In the genomic region with DNA sequence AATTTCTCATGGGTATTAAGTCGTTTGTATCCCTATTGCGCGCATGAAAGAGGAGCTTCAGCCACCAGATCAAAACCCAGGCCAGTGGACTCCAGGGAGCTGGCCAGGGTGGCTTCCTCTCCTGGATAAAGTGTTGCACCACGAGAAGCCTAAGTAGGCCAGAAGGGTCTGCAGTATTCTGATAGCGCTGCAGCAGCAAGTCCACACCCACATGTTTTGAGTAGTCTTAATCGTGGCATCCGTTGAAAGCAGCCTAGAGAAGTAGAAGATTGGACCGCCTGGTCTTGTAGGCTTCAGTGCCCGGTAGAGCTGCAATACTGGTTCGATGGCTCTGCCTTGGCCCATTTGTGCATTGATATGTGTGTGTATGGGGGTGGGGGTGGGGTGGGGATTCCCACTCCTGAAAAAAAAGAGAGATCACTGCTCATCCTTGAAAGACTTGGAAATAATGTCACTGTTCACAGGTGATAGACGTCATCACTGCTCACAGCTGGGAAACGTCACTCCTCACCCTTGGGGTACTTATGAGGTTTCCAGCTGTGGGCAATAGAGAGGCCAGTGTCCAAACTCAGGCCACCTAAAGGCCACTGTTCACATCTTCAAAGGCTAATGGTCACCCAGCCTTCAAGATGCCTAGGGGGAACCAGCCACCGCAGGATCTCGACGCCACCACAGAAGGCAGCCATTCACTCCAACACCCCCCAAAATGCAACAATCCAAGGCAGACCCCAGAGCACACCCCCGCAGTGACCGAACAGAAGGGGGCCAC, we compare ENCODE assay signal across 8 mouse cellular contexts. TPM values are rescaled to one million over a fixed set of nuclear protein-coding genes. Genes with fewer than 3 reads are reported as not detected.
DNase-seq lines count a peak whose midpoint lies in the region; ATAC-seq and TF ChIP-seq lines count a peak whose summit lies in the region.

Dnaja4 (plus strand) TSS at position 556 of the 769 bp plus-strand sequence.

- no peak for TF ChIP-seq RAD21 in MEL (IDR thresholded peaks at IDR 0.05; ENCODE audit: low read depth, low read length)

- no peaks in the 10 kb centered on the region for H3K27me3 ChIP-seq in cerebellum, adult 2 months (ENCODE audit: control insufficient read depth, insufficient read depth, low read length)
- no peaks in the 10 kb centered on the region for H3K27me3 ChIP-seq in MEL (ENCODE audit: control insufficient read depth in 1 of 2, insufficient read depth in 2 of 2, low read length in 2 of 2)
- H3K27me3 ChIP-seq in forebrain, embryonic 14.5 days (replicated peaks; ENCODE audit: control insufficient read depth, insufficient read depth, low read length): peaks cover 21% of the 10 kb centered on the region
- H3K27me3 ChIP-seq in hindbrain, embryonic 11.5 days (ENCODE audit: control insufficient read depth, insufficient read depth, low read length): peaks cover 27% of the 10 kb centered on the region
- peaks cover 42% of the 10 kb centered on the region for H3K27me3 ChIP-seq in liver, embryonic 13.5 days
- H3K27me3 ChIP-seq in stomach, embryonic 14.5 days (ENCODE audit: control insufficient read depth, insufficient read depth, low read length): no peaks in the 10 kb centered on the region; the same call in 1 of the 2 replicates

- no peak for ATAC-seq in forebrain, embryonic 14.5 days
- ATAC-seq in hindbrain, embryonic 11.5 days (ENCODE audit: low FRiP score): peak; percentile 40
- ATAC-seq in liver, embryonic 13.5 days (ENCODE audit: low read depth): peak; percentile 94
- ATAC-seq in stomach, embryonic 14.5 days (ENCODE audit: insufficient number of reproducible peaks, insufficient read depth, low FRiP score, low read depth): peak; percentile 42; the same call in 1 of the 2 replicates

- H3K4me1 ChIP-seq in cerebellum, adult 2 months (ENCODE audit: control insufficient read depth, insufficient read depth, low read length): peaks cover 3% of the 10 kb centered on the region; the same call in 1 of the 2 replicates
- H3K4me1 ChIP-seq in MEL (ENCODE audit: control insufficient read depth in 1 of 2, insufficient read depth in 2 of 2, low read length in 2 of 2): peaks cover 23 to 41% of the 10 kb centered on the region in 2 experiments
- H3K4me1 ChIP-seq in forebrain, embryonic 14.5 days (ENCODE audit: control insufficient read depth, insufficient read depth, low read length): no peaks in the 10 kb centered on the region; the same call in 1 of the 2 replicates
- no peaks in the 10 kb centered on the region for H3K4me1 ChIP-seq in hindbrain, embryonic 11.5 days (replicated peaks; ENCODE audit: control insufficient read depth, insufficient read depth, low read length)
- H3K4me1 ChIP-seq in liver, embryonic 13.5 days (replicated peaks): peaks cover 76% of the 10 kb centered on the region
- peaks cover 5% of the 10 kb centered on the region; the same call in 1 of the 2 replicates for H3K4me1 ChIP-seq in stomach, embryonic 14.5 days (ENCODE audit: control insufficient read depth, insufficient read depth, low read length)

- H3K36me3 ChIP-seq in MEL (ENCODE audit: control insufficient read depth in 1 of 2, insufficient read depth in 2 of 2, low read length in 2 of 2): peaks cover 0 to 37% of the 10 kb centered on the region in 2 experiments; a peak in 2 of 4 replicates
- no peaks in the 10 kb centered on the region for H3K36me3 ChIP-seq in forebrain, embryonic 14.5 days (ENCODE audit: control insufficient read depth, insufficient read depth, low read length)
- no peaks in the 10 kb centered on the region for H3K36me3 ChIP-seq in hindbrain, embryonic 11.5 days (ENCODE audit: control insufficient read depth, insufficient read depth, low read length)
- no peaks in the 10 kb centered on the region for H3K36me3 ChIP-seq in liver, embryonic 13.5 days
- no peaks in the 10 kb centered on the region for H3K36me3 ChIP-seq in stomach, embryonic 14.5 days (ENCODE audit: control insufficient read depth, insufficient read depth, low read length)

- peak within 1 kb of the TSS; percentile 68 for H3K27ac ChIP-seq in cerebellum, adult 2 months (ENCODE audit: insufficient read depth, low read length)
- H3K27ac ChIP-seq in MEL (ENCODE audit: control insufficient read depth, low read depth, low read length): peak within 1 kb of the TSS; percentile 25
- no peak within 1 kb of the TSS for H3K27ac ChIP-seq in forebrain, embryonic 14.5 days (ENCODE audit: low read depth, low read length)
- no peak within 1 kb of the TSS for H3K27ac ChIP-seq in hindbrain, embryonic 11.5 days (ENCODE audit: low read depth, low read length)
- H3K27ac ChIP-seq in liver, embryonic 13.5 days: peak within 1 kb of the TSS; percentile 98
- no peak within 1 kb of the TSS for H3K27ac ChIP-seq in stomach, embryonic 14.5 days (ENCODE audit: low read length)

- 73% methylated on average over 17 of the region's 17 CpGs for WGBS in cerebellum, adult 2 months
- 74% methylated on average over 17 of the region's 17 CpGs for WGBS in forebrain, embryonic 14.5 days
- 68% methylated on average over 17 of the region's 17 CpGs for WGBS in hindbrain, embryonic 11.5 days
- WGBS in liver, embryonic 13.5 days (ENCODE audit: insufficient replicate concordance): 29% methylated on average over 17 of the region's 17 CpGs
- WGBS in stomach, embryonic 14.5 days: 64% methylated on average over 17 of the region's 17 CpGs

- H3K9ac ChIP-seq in MEL (ENCODE audit: control insufficient read depth, low read depth, low read length, poor library complexity, severe bottlenecking): peak within 1 kb of the TSS; percentile 95
- peak within 1 kb of the TSS; percentile 79 for H3K9ac ChIP-seq in forebrain, embryonic 14.5 days (ENCODE audit: low read length)
- peak within 1 kb of the TSS; percentile 69 for H3K9ac ChIP-seq in hindbrain, embryonic 11.5 days (ENCODE audit: low read depth, low read length)
- H3K9ac ChIP-seq in liver, embryonic 13.5 days: peak within 1 kb of the TSS; percentile 98
- H3K9ac ChIP-seq in stomach, embryonic 14.5 days (replicated peaks; ENCODE audit: low read depth, low read length): peak within 1 kb of the TSS; percentile 65

- DNase-seq in cerebellum, adult 2 months: no peak
- DNase-seq in cerebellum, postnatal 25 days: no peak
- DNase-seq in MEL (ENCODE audit: low read depth, low spot score): peak; percentile 88
- no peak for DNase-seq in forebrain, embryonic 14.5 days (ENCODE audit: low spot score)
- peak; percentile 22 for DNase-seq in hindbrain, embryonic 11.5 days (ENCODE audit: low spot score)
- peak; percentile 79 for DNase-seq in liver, embryonic 13.5 days
- no peak for DNase-seq in cerebellum, adult 18-20 months

- peak; percentile 67 to 84 for TF ChIP-seq EP300 in MEL (IDR thresholded peaks at IDR 0.05; ENCODE audit: low read depth in 1 of 2, low read length in 2 of 2)

- no peaks in the 10 kb centered on the region for H3K9me3 ChIP-seq in MEL (replicated peaks; ENCODE audit: insufficient read depth, low read length)
- no peaks in the 10 kb centered on the region for H3K9me3 ChIP-seq in forebrain, embryonic 14.5 days (replicated peaks; ENCODE audit: control insufficient read depth, low read length)
- H3K9me3 ChIP-seq in hindbrain, embryonic 11.5 days (ENCODE audit: control insufficient read depth, low read length): no peaks in the 10 kb centered on the region
- H3K9me3 ChIP-seq in liver, embryonic 13.5 days (replicated peaks): no peaks in the 10 kb centered on the region
- H3K9me3 ChIP-seq in stomach, embryonic 14.5 days (ENCODE audit: control insufficient read depth, low read depth, low read length): no peaks in the 10 kb centered on the region

- TF ChIP-seq POLR2A in cerebellum, adult 2 months (IDR thresholded peaks at IDR 0.05; ENCODE audit: borderline replicate concordance, insufficient read depth, low read length): no peak
- no peak; a peak in 1 of 4 replicates for TF ChIP-seq POLR2A in MEL (IDR thresholded peaks at IDR 0.05; ENCODE audit: control insufficient read depth in 1 of 2, insufficient read depth in 1 of 2, low read depth in 1 of 2, low read length in 2 of 2, poor library complexity in 1 of 2)

- TF ChIP-seq CTCF in cerebellum, adult 2 months (IDR thresholded peaks at IDR 0.05; ENCODE audit: borderline replicate concordance, insufficient read depth, low read depth, low read length): no peak
- no peak for TF ChIP-seq CTCF in MEL (IDR thresholded peaks at IDR 0.05 in 2 of 3, conservative IDR thresholded peaks at IDR 0.05 in 1 of 3; ENCODE audit: control insufficient read depth in 1 of 3, insufficient read depth in 1 of 3, low read depth in 2 of 3, low read length in 3 of 3, poor library complexity in 1 of 3, severe bottlenecking in 1 of 3)

- H3K4me2 ChIP-seq in forebrain, embryonic 14.5 days (ENCODE audit: low read length): peak within 1 kb of the TSS; percentile 89
- H3K4me2 ChIP-seq in hindbrain, embryonic 11.5 days (replicated peaks; ENCODE audit: low read depth, low read length): peak within 1 kb of the TSS; percentile 94
- H3K4me2 ChIP-seq in liver, embryonic 13.5 days: peak within 1 kb of the TSS; percentile 90
- peak within 1 kb of the TSS; percentile 91 for H3K4me2 ChIP-seq in stomach, embryonic 14.5 days (replicated peaks; ENCODE audit: low read depth, low read length)

- H3K79me2 ChIP-seq in MEL (ENCODE audit: control insufficient read depth, insufficient read depth, low read length, poor library complexity): peaks cover 28% of the 10 kb centered on the region

- peak within 1 kb of the TSS; percentile 63 for H3K4me3 ChIP-seq in cerebellum, adult 2 months (replicated peaks; ENCODE audit: insufficient read depth, low read depth, low read length)
- peak within 1 kb of the TSS; percentile 78 to 86 for H3K4me3 ChIP-seq in MEL (ENCODE audit: control insufficient read depth in 1 of 2, insufficient read depth in 1 of 2, low read depth in 2 of 2, low read length in 2 of 2)
- H3K4me3 ChIP-seq in forebrain, embryonic 14.5 days (ENCODE audit: low read depth, low read length): peak within 1 kb of the TSS; percentile 69
- H3K4me3 ChIP-seq in hindbrain, embryonic 11.5 days (ENCODE audit: low read depth, low read length): peak within 1 kb of the TSS; percentile 63
- H3K4me3 ChIP-seq in liver, embryonic 13.5 days (replicated peaks): peak within 1 kb of the TSS; percentile 88
- peak within 1 kb of the TSS; percentile 72 for H3K4me3 ChIP-seq in stomach, embryonic 14.5 days (ENCODE audit: low read depth, low read length)

TF ChIP-seq in MEL, 35 proteins besides CTCF, POLR2A, EP300 and RAD21 (continues in another document):
- no peak for TF ChIP-seq ZC3H11A (IDR thresholded peaks at IDR 0.05; ENCODE audit: low read depth, low read length)
- TF ChIP-seq RCOR1 (IDR thresholded peaks at IDR 0.05; ENCODE audit: low read depth, low read length): peak; percentile 61
- peak; percentile 81 for TF ChIP-seq MAX (IDR thresholded peaks at IDR 0.05; ENCODE audit: low read length)

RNA-seq across cellular contexts. Expression of gene Dnaja4, which starts in this region (rescaled TPM):
- polyA plus RNA-seq in cerebellum, adult 2 months (2012; rRNA removed): 36.4 and 37.5 TPM in 2 replicates
- 7.5 and 10.9 TPM in 2 replicates for total RNA-seq in MEL (2012; rRNA removed)
- 10 to 100 TPM in 1 of 2 experiments, not detected in 1; 13.0 TPM for polyA plus RNA-seq in MEL (2012; ENCODE audit: insufficient read depth in 1 of 2, insufficient read length in 2 of 2, low read depth in 1 of 2, low replicate concordance in 2 of 2, missing spikeins in 1 of 2)
- 5.2 and 5.5 TPM in 2 replicates for polyA plus RNA-seq in forebrain, embryonic 14.5 days (2014; fragmentation: Nextera tagmentation; extraction: Ambion mirVana)
- 5.6 and 6.1 TPM in 2 replicates for polyA plus RNA-seq in hindbrain, embryonic 11.5 days (2014; fragmentation: Nextera tagmentation; extraction: Ambion mirVana)
- 21.1 and 23.4 TPM in 2 replicates for polyA plus RNA-seq in liver, embryonic 13.5 days (2015; fragmentation: Nextera tagmentation; extraction: Ambion mirVana)
- 4.7 and 6.2 TPM in 2 replicates for polyA plus RNA-seq in stomach, embryonic 14.5 days (2014; fragmentation: Nextera tagmentation; extraction: Ambion mirVana)

Comparison
In these comparisons a context has a peak if more than half of its experiments do, and no peak if none do; other contexts are left out.
1. DNase-seq: peak in MEL (single experiment), hindbrain, embryonic 11.5 days (single experiment) and liver, embryonic 13.5 days (single experiment); none in cerebellum, adult 2 months (0 of 2), cerebellum, postnatal 25 days (0 of 2), forebrain, embryonic 14.5 days (single experiment) and cerebellum, adult 18-20 months (0 of 2).
2. H3K27ac ChIP-seq: peak in cerebellum, adult 2 months (single experiment), MEL (single experiment) and liver, embryonic 13.5 days (single experiment); none in forebrain, embryonic 14.5 days (single experiment), hindbrain, embryonic 11.5 days (single experiment) and stomach, embryonic 14.5 days (single experiment).
3. Peak in every context shown above with its lines, with median percentiles within 50 percentile points of each other: H3K4me3 ChIP-seq, H3K9ac ChIP-seq and H3K4me2 ChIP-seq.